Mouse (Mus musculus) ES-E14 (cell line): Measurements from ENCODE around the gene Sesn2.

Experiments
- HCFC1 ChIP-seq: IDR thresholded peaks from 2 replicates; pipeline ENCODE4 v1.6.1; 2012; ENCODE audit warnings: low read length, inconsistent platforms, borderline replicate concordance; ENCODE audit not compliant: insufficient read depth
- ZC3H11A ChIP-seq: IDR thresholded peaks from 2 replicates; pipeline ENCODE4 v1.6.1; 2012; ENCODE audit warnings: low read depth, mild to moderate bottlenecking, inconsistent platforms, low read length, borderline replicate concordance
- ZNF384 ChIP-seq: IDR thresholded peaks from 2 replicates; pipeline ENCODE4 v1.6.1; 2012; ENCODE audit warnings: low read depth, low read length, inconsistent platforms

GRCm38 (mm10) chr4:132491748-132492147 lies 18.6 kb downstream of the Sesn2 start:
- TF ChIP-seq ZC3H11A (no peak), HCFC1 (no peak), ZNF384 (no peak)
